Mouse (Mus musculus) liver, postnatal 0 days (tissue): ENCODE data around the gene Gm13288. TPM values are rescaled to one million over a fixed set of nuclear protein-coding genes. Genes with fewer than 3 reads are reported as not detected.
"Not testable (repeated sequence)": the region's sequence is repeated elsewhere in the genome, so short reads cannot be mapped to it uniquely, and the experiment has no call there.

ENCODE experiments used
- ATAC-seq: fragments of 200-750 bp; cut with Nextera tagmentation; 2 replicates; pipeline ENCODE4 v1.8.0; 2017; ENCODE audit warnings: mild to moderate bottlenecking, moderate library complexity
- DNase-seq: peaks from one replicate; pipeline ENCODE4 v3.0.0-alpha.2; 2016
- H3K27ac ChIP-seq: fragments of 300-500 bp; sonication (generic); 2 replicates; pipeline ENCODE4 v1.5.1; 2014; ENCODE audit warnings: antibody characterized with exemption, moderate library complexity, mild to moderate bottlenecking, low read depth
- H3K27me3 ChIP-seq: fragments of 300-500 bp; sonication (generic); 2 replicates; pipeline ENCODE4 v1.6.1; 2014; ENCODE audit warnings: low read length, control low read depth, mixed read lengths; ENCODE audit not compliant: insufficient read depth
- H3K36me3 ChIP-seq: fragments of 300-500 bp; sonication (generic); replicated peaks from 2 replicates; pipeline ENCODE4 v1.6.1; 2014; ENCODE audit warnings: mild to moderate bottlenecking, control low read depth, low read length, moderate library complexity, mixed read lengths; ENCODE audit not compliant: insufficient read depth
- H3K4me1 ChIP-seq: fragments of 300-500 bp; sonication (generic); 2 replicates; pipeline ENCODE4 v1.6.1; 2014; ENCODE audit warnings: antibody characterized with exemption, mild to moderate bottlenecking, control low read depth; ENCODE audit not compliant: insufficient read depth
- H3K4me2 ChIP-seq: fragments of 300-500 bp; sonication (generic); 2 replicates; pipeline ENCODE4 v1.6.1; 2014; ENCODE audit warnings: low read depth, mild to moderate bottlenecking, low read length, moderate library complexity, mixed read lengths
- H3K4me3 ChIP-seq: fragments of 300-500 bp; sonication (generic); 2 replicates; pipeline ENCODE4 v1.5.1; 2014; ENCODE audit warnings: low read depth, low read length
- H3K9ac ChIP-seq: fragments of 300-500 bp; sonication (generic); replicated peaks from 2 replicates; pipeline ENCODE4 v1.6.1; 2014; ENCODE audit warnings: mild to moderate bottlenecking, moderate library complexity
- H3K9me3 ChIP-seq: fragments of 300-500 bp; sonication (generic); 2 replicates; pipeline ENCODE4 v1.6.1; 2016; ENCODE audit warnings: mild to moderate bottlenecking, control low read depth, low read length, mixed read lengths
- CTCF ChIP-seq: sonication (generic); IDR thresholded peaks from 2 replicates; pipeline ENCODE4 v1.5.1; 2016; ENCODE audit warnings: antibody characterized with exemption, low read depth
- WGBS: fragments of 180-500 bp; shearing (Covaris S2); extraction: QIAGEN DNeasy Blood & Tissue Kit; methylation state at CpG from one replicate; pipeline ENCODE4 v1.1.7; 2014; ENCODE audit not compliant: insufficient replicate concordance; 5-methylcytosine and 5-hydroxymethylcytosine counted together
- polyA plus RNA-seq: library from polyadenylated mRNA; unstranded; fragments of >200 nt; fragmentation: Nextera tagmentation; extraction: Ambion mirVana; gene quantifications from 2 replicates; pipeline ENCODE4 v1.2.1, GENCODE M21; 2015

Gene Gm13288
- polyA plus RNA-seq, 1 experiment from 2014 or later: not detected

- WGBS: 0% methylated on average over 1 of the region's 28 CpGs
- H3K27me3 ChIP-seq, DNase-seq: not testable (repeated sequence)
These were observed 16.9 kb upstream of the Gm13288 start, which contains the start of gene Gm13277 for GRCm38 (mm10) chr4:88788402-88788801. Gm13277 (plus strand) TSS chr4:88788632.

GRCm38 (mm10) chr4:88791250-88791649 is 14.1 kb upstream of the Gm13288 start, which contains the start of gene Gm13278:
Gm13278 (plus strand) TSS chr4:88791550.
- not testable (repeated sequence) for H3K4me3 ChIP-seq, H3K36me3 ChIP-seq, H3K27me3 ChIP-seq, H3K9me3 ChIP-seq, H3K27ac ChIP-seq, ATAC-seq, H3K4me1 ChIP-seq, DNase-seq, H3K9ac ChIP-seq, H3K4me2 ChIP-seq
- WGBS: no CpG with 5 or more reads among the region's 28 CpGs

More at GRCm38 (mm10) chr4:88788402-88788801, 16.9 kb upstream of the Gm13288 start, which contains the start of gene Gm13277:
- not testable (repeated sequence) for ATAC-seq, H3K4me3 ChIP-seq, H3K9ac ChIP-seq, H3K27ac ChIP-seq, H3K36me3 ChIP-seq, H3K9me3 ChIP-seq, H3K4me2 ChIP-seq, H3K4me1 ChIP-seq
- peak; percentile 61 for TF ChIP-seq CTCF

GRCm38 (mm10) chr4:88793936-88794675 is 11.2 kb upstream of the Gm13288 start, which contains the start of gene Gm13275:
Gm13275 (plus strand) TSS chr4:88794487.
- ATAC-seq, H3K4me3 ChIP-seq: not testable (repeated sequence)
- peak; percentile 44 for TF ChIP-seq CTCF

GRCm38 (mm10) chr4:88797097-88797496 is 8.2 kb upstream of the Gm13288 start, which contains the start of gene Gm13279:
Gm13279 (plus strand) TSS chr4:88797397.
- H3K36me3 ChIP-seq, H3K27ac ChIP-seq, H3K9ac ChIP-seq, H3K4me1 ChIP-seq, ATAC-seq, DNase-seq, H3K27me3 ChIP-seq, H3K4me2 ChIP-seq, H3K9me3 ChIP-seq, H3K4me3 ChIP-seq: not testable (repeated sequence)
- no CpG with 5 or more reads among the region's 28 CpGs for WGBS

More at GRCm38 (mm10) chr4:88793936-88794675, 11.2 kb upstream of the Gm13288 start, which contains the start of gene Gm13275:
- not testable (repeated sequence) for H3K27ac ChIP-seq, H3K9me3 ChIP-seq, H3K4me1 ChIP-seq, H3K4me2 ChIP-seq, H3K9ac ChIP-seq, H3K36me3 ChIP-seq, DNase-seq, H3K27me3 ChIP-seq
- 0% methylated on average over 2 of the region's 52 CpGs for WGBS

GRCm38 (mm10) chr4:88799365-88799764 is 6.0 kb upstream of the Gm13288 start, which contains the start of gene Gm13285:
Gm13285 (plus strand) TSS chr4:88799665.
- H3K36me3 ChIP-seq, H3K27me3 ChIP-seq, ATAC-seq, H3K4me1 ChIP-seq, H3K4me3 ChIP-seq, H3K9ac ChIP-seq, DNase-seq, H3K27ac ChIP-seq, H3K4me2 ChIP-seq, H3K9me3 ChIP-seq: not testable (repeated sequence)
- 0% methylated on average over 1 of the region's 7 CpGs for WGBS

GRCm38 (mm10) chr4:88802954-88803353 is 2.4 kb upstream of the Gm13288 start, which contains the start of gene Gm13287:
Gm13287 (plus strand) TSS chr4:88803254.
- not testable (repeated sequence) for ATAC-seq, DNase-seq
- no CpG with 5 or more reads among the region's 29 CpGs for WGBS

GRCm38 (mm10) chr4:88805761-88806160 is 430 bp downstream of the Gm13288 start:
- DNase-seq: not testable (repeated sequence)

More at GRCm38 (mm10) chr4:88802954-88803353, 2.4 kb upstream of the Gm13288 start, which contains the start of gene Gm13287:
- not testable (repeated sequence) for H3K36me3 ChIP-seq, H3K9ac ChIP-seq, H3K27ac ChIP-seq, H3K4me2 ChIP-seq, H3K27me3 ChIP-seq, H3K4me1 ChIP-seq, H3K9me3 ChIP-seq, H3K4me3 ChIP-seq

More at GRCm38 (mm10) chr4:88805761-88806160, 430 bp downstream of the Gm13288 start:
- not testable (repeated sequence) for H3K27ac ChIP-seq, H3K4me2 ChIP-seq, H3K9ac ChIP-seq, H3K4me1 ChIP-seq, ATAC-seq, H3K9me3 ChIP-seq, H3K27me3 ChIP-seq, H3K36me3 ChIP-seq, H3K4me3 ChIP-seq
- no CpG with 5 or more reads among the region's 34 CpGs for WGBS
- peak; percentile 41 for TF ChIP-seq CTCF
